Mouse (Mus musculus) MEL (cell line): ENCODE data around the gene Vps33a. TPM values are rescaled to one million over a fixed set of nuclear protein-coding genes. Genes with fewer than 3 reads are reported as not detected.

Experiments
- DNase-seq: peaks from one replicate; pipeline ENCODE4 v3.0.0; 2011; ENCODE audit warnings: low read depth, low spot score
- H3K27ac ChIP-seq: 2 replicates; pipeline ENCODE4 v1.5.1; 2012; ENCODE audit warnings: low read depth, mild to moderate bottlenecking, control low read depth, low read length, moderate library complexity; ENCODE audit not compliant: control insufficient read depth
- H3K27me3 ChIP-seq, 2 experiments: fragments of 150-350 bp in 1 of 2; sonication (generic) in 1 of 2; 2 replicates each; pipeline ENCODE4 v1.6.1; 2012; ENCODE audit warnings: low read length in 2 of 2, mild to moderate bottlenecking in 2 of 2, improper control_type of control experiment in 1 of 2, moderate library complexity in 1 of 2; ENCODE audit not compliant: insufficient read depth in 2 of 2, control insufficient read depth in 1 of 2
- H3K36me3 ChIP-seq, 2 experiments: 2 replicates each; pipeline ENCODE4 v1.6.1; 2012 to 2014; ENCODE audit warnings: low read length in 2 of 2, improper control_type of control experiment in 1 of 2, inconsistent platforms in 1 of 2, mild to moderate bottlenecking in 1 of 2; ENCODE audit not compliant: insufficient read depth in 2 of 2, control insufficient read depth in 1 of 2
- H3K4me1 ChIP-seq, 2 experiments: fragments of 150-350 bp in 1 of 2; sonication (generic) in 1 of 2; 2 replicates each; pipeline ENCODE4 v1.6.1; 2012; ENCODE audit warnings: low read length in 2 of 2, improper control_type of control experiment in 1 of 2, mild to moderate bottlenecking in 1 of 2; ENCODE audit not compliant: insufficient read depth in 2 of 2, control insufficient read depth in 1 of 2
- H3K4me3 ChIP-seq, 2 experiments: fragments of 150-350 bp in 1 of 2; sonication (generic) in 1 of 2; 2 replicates each; pipeline ENCODE4 v1.5.1; 2012; ENCODE audit warnings: low read depth in 2 of 2, low read length in 2 of 2, mild to moderate bottlenecking in 2 of 2, moderate library complexity in 2 of 2, control low read depth in 1 of 2, improper control_type of control experiment in 1 of 2; ENCODE audit not compliant: control insufficient read depth in 1 of 2, insufficient read depth in 1 of 2
- H3K79me2 ChIP-seq: 2 replicates; pipeline ENCODE4 v1.6.1; 2012; ENCODE audit warnings: mild to moderate bottlenecking, low read length, moderate library complexity; ENCODE audit not compliant: control insufficient read depth, poor library complexity, insufficient read depth
- H3K9ac ChIP-seq: 2 replicates; pipeline ENCODE4 v1.6.1; 2012; ENCODE audit warnings: low read depth, mild to moderate bottlenecking, control low read depth, low read length, moderate library complexity; ENCODE audit not compliant: control insufficient read depth, poor library complexity, severe bottlenecking
- H3K9me3 ChIP-seq: fragments of 150-350 bp; sonication (generic); replicated peaks from 2 replicates; pipeline ENCODE4 v1.6.1; 2012; ENCODE audit warnings: mild to moderate bottlenecking, low read length, improper control_type of control experiment, moderate library complexity; ENCODE audit not compliant: insufficient read depth
- BHLHE40 ChIP-seq: IDR thresholded peaks from 2 replicates; pipeline ENCODE4 v1.6.1; 2012; ENCODE audit warnings: low read depth, mild to moderate bottlenecking, inconsistent platforms, low read length, improper control_type of control experiment, borderline replicate concordance
- CHD1 ChIP-seq: IDR thresholded peaks from 2 replicates; pipeline ENCODE4 v1.6.1; 2012; ENCODE audit warnings: low read depth, mild to moderate bottlenecking, inconsistent platforms, low read length, improper control_type of control experiment
- CTCF ChIP-seq, 3 experiments: IDR thresholded peaks in 2 of 3; conservative IDR thresholded peaks in 1 of 3; 2 replicates each; pipeline ENCODE4 v1.5.1; 2011 to 2012; ENCODE audit warnings: low read length in 3 of 3, low read depth in 2 of 3, mild to moderate bottlenecking in 2 of 3, improper control_type of control experiment in 1 of 3, inconsistent platforms in 1 of 3, mixed read lengths in 1 of 3, moderate library complexity in 1 of 3; ENCODE audit not compliant: control insufficient read depth in 1 of 3, insufficient read depth in 1 of 3, poor library complexity in 1 of 3, severe bottlenecking in 1 of 3
- EP300 ChIP-seq, 2 experiments: IDR thresholded peaks; 2 replicates each; pipeline ENCODE4 v1.6.1; 2011; ENCODE audit warnings: improper control_type of control experiment in 2 of 2, low read length in 2 of 2, low read depth in 1 of 2, mild to moderate bottlenecking in 1 of 2
- GATA1 ChIP-seq: IDR thresholded peaks from 2 replicates; pipeline ENCODE4 v1.6.1; 2011; ENCODE audit warnings: low read depth, low read length, improper control_type of control experiment
- HCFC1 ChIP-seq: IDR thresholded peaks from 2 replicates; pipeline ENCODE4 v1.6.1; 2012; ENCODE audit warnings: low read depth, mild to moderate bottlenecking, inconsistent platforms, low read length, improper control_type of control experiment, moderate library complexity
- MXI1 ChIP-seq: IDR thresholded peaks from 2 replicates; pipeline ENCODE4 v1.6.1; 2011; ENCODE audit warnings: mild to moderate bottlenecking, low read depth, low read length, improper control_type of control experiment
- MYC ChIP-seq: IDR thresholded peaks from 2 replicates; pipeline ENCODE4 v1.6.1; 2011; ENCODE audit warnings: low read depth, mild to moderate bottlenecking, low read length, improper control_type of control experiment, moderate library complexity
- NRF1 ChIP-seq: IDR thresholded peaks from 2 replicates; pipeline ENCODE4 v1.6.1; 2014; ENCODE audit warnings: low read depth, mild to moderate bottlenecking, inconsistent platforms, low read length, improper control_type of control experiment, moderate library complexity; ENCODE audit not compliant: poor library complexity, insufficient read depth, severe bottlenecking
- RAD21 ChIP-seq: IDR thresholded peaks from 2 replicates; pipeline ENCODE4 v1.6.1; 2011; ENCODE audit warnings: mild to moderate bottlenecking, low read depth, low read length, improper control_type of control experiment
- SMC3 ChIP-seq: IDR thresholded peaks from 2 replicates; pipeline ENCODE4 v1.6.1; 2011; ENCODE audit warnings: low read depth, low read length, improper control_type of control experiment
- TBP ChIP-seq: IDR thresholded peaks from 2 replicates; pipeline ENCODE4 v1.8.0; 2011; ENCODE audit warnings: low read depth, low read length, improper control_type of control experiment
- TCF12 ChIP-seq: IDR thresholded peaks from 2 replicates; pipeline ENCODE4 v1.6.1; 2014; ENCODE audit warnings: low read depth, mild to moderate bottlenecking, inconsistent platforms, low read length, improper control_type of control experiment, moderate library complexity
- ZC3H11A ChIP-seq: IDR thresholded peaks from 2 replicates; pipeline ENCODE4 v1.6.1; 2012; ENCODE audit warnings: low read depth, mild to moderate bottlenecking, inconsistent platforms, low read length, improper control_type of control experiment
- ZKSCAN1 ChIP-seq: IDR thresholded peaks from 2 replicates; pipeline ENCODE4 v1.6.1; 2012; ENCODE audit warnings: low read depth, mild to moderate bottlenecking, inconsistent platforms, low read length, improper control_type of control experiment, moderate library complexity
- ZMIZ1 ChIP-seq: IDR thresholded peaks from 2 replicates; pipeline ENCODE4 v1.6.1; 2012; ENCODE audit warnings: low read depth, mild to moderate bottlenecking, inconsistent platforms, low read length, improper control_type of control experiment, moderate library complexity
- polyA plus RNA-seq, 2 experiments: library from polyadenylated mRNA; stranded (reverse) in 1 of 2; unstranded in 1 of 2; fragments of >175 nt in 1 of 2; fragments of >200 nt in 1 of 2; gene quantifications; 2 replicates each; pipeline versions ENCODE4 v1.2.1 to v1.2.4; 2012; ENCODE audit warnings: low replicate concordance in 2 of 2, low read depth in 1 of 2; ENCODE audit not compliant: insufficient read length in 2 of 2, insufficient read depth in 1 of 2, missing spikeins in 1 of 2
- total RNA-seq: library from RNA; depleted of rRNA; stranded (reverse); fragments of 300-350 nt; gene quantifications from 2 replicates; pipeline ENCODE4 v1.2.3, GENCODE M21; 2012

The Vps33a gene
- total and polyA plus RNA-seq, 3 experiments: 21.4 to 23.9 TPM; not detected in 1

- no peak for TF ChIP-seq EP300 (IDR thresholded peaks at IDR 0.05; ENCODE audit: low read depth in 1 of 2, low read length in 2 of 2)
- peak; percentile 80 for TF ChIP-seq NRF1
- peak; percentile 89 for TF ChIP-seq HCFC1
These were observed at the start of gene Vps33a (continued) for GRCm38 (mm10) chr5:123572357-123573186.

GRCm38 (mm10) chr5:123622421-123622820, 49.6 kb upstream of the Vps33a start:
- no peak for DNase-seq
- no peaks in the 10 kb centered on the region for H3K4me1 ChIP-seq
- no peaks in the 10 kb centered on the region for H3K36me3 ChIP-seq

GRCm38 (mm10) chr5:123618558-123618957, 45.7 kb upstream of the Vps33a start:
- no peaks in the 10 kb centered on the region for H3K4me1 ChIP-seq
- H3K79me2 ChIP-seq: no peaks in the 10 kb centered on the region
- TF ChIP-seq MYC: peak; percentile 63; the same call in 1 of the 2 replicates
- no peak for TF ChIP-seq MXI1
- no peak for TF ChIP-seq TCF12
- TF ChIP-seq ZKSCAN1: no peak
- peak; percentile 39; the same call in 1 of the 2 replicates for TF ChIP-seq ZC3H11A
- peak; percentile 38 to 73 (median 54) for TF ChIP-seq CTCF (IDR thresholded peaks at IDR 0.05 in 2 of 3, conservative IDR thresholded peaks at IDR 0.05 in 1 of 3; ENCODE audit: control insufficient read depth in 1 of 3, insufficient read depth in 1 of 3, low read depth in 2 of 3, low read length in 3 of 3, poor library complexity in 1 of 3, severe bottlenecking in 1 of 3)
- no peak for TF ChIP-seq NRF1
- TF ChIP-seq RAD21: peak; percentile 72
- TF ChIP-seq SMC3: peak; percentile 50
- peak in 1 of 2 experiments; percentile 35; a peak in 1 of 4 replicates for TF ChIP-seq EP300 (IDR thresholded peaks at IDR 0.05; ENCODE audit: low read depth in 1 of 2, low read length in 2 of 2)
- no peaks in the 10 kb centered on the region for H3K9me3 ChIP-seq
- no peak overlapping the region for H3K27ac ChIP-seq
- peak; percentile 74 for DNase-seq
- H3K27me3 ChIP-seq: no peaks in the 10 kb centered on the region
- H3K36me3 ChIP-seq: no peaks in the 10 kb centered on the region
- no peak overlapping the region for H3K9ac ChIP-seq
- H3K4me3 ChIP-seq: no peak overlapping the region

More at GRCm38 (mm10) chr5:123622421-123622820, 49.6 kb upstream of the Vps33a start:
- TF ChIP-seq GATA1 (no peak), ZMIZ1 (no peak), TBP (no peak), BHLHE40 (no peak), CHD1 (no peak)
- TF ChIP-seq, all 39 proteins: peak for 0
- Histone ChIP-seq H3K9me3 (no peaks in the 10 kb centered on the region), H3K4me3 (no peak overlapping the region), H3K27ac (no peak overlapping the region), H3K27me3 (no peaks in the 10 kb centered on the region), H3K9ac (no peak overlapping the region), H3K79me2 (no peaks in the 10 kb centered on the region)
